8 mouse cellular contexts compared by ENCODE assay signal in the genomic region with DNA sequence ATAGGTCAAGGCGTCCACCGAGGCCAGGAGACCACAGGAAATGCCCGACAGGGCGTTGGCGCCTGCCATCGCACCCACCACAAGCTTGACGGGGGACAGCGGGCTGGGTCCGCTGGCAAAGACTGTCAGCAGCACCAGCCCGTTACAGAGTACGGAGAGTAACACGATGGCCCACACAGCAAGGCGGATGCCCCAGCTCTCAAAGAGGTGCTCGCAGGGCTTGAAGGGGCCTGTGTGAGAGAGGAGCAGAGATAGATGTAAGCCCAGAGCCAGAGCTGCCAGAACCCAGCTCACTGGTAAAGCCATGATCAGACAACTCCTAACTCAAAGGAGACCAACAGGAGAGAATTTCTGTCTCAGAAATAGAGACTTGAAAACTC. TPM values are rescaled to one million over a fixed set of nuclear protein-coding genes. Genes with fewer than 3 reads are reported as not detected.
DNase-seq lines count a peak whose midpoint lies in the region; ATAC-seq and TF ChIP-seq lines count a peak whose summit lies in the region.

No protein-coding gene starts in this region.

- H3K4me1 ChIP-seq in thymus, adult 2 months (replicated peaks; ENCODE audit: control insufficient read depth, insufficient read depth, low read length), result peaks cover 17% of the 10 kb centered on the region
- peaks cover 11% of the 10 kb centered on the region for H3K4me1 ChIP-seq in liver, embryonic 12.5 days
- H3K4me1 ChIP-seq in stomach, postnatal 0 days (replicated peaks; ENCODE audit: control insufficient read depth, insufficient read depth), result no peaks in the 10 kb centered on the region

- no peak overlapping the region for H3K27ac ChIP-seq in gastrocnemius, adult 2 months
- no peak overlapping the region for H3K27ac ChIP-seq in thymus, adult 2 months (ENCODE audit: control insufficient read depth, insufficient read depth, low read length)
- H3K27ac ChIP-seq in liver, embryonic 12.5 days, result no peak overlapping the region
- no peak overlapping the region for H3K27ac ChIP-seq in stomach, postnatal 0 days (replicated peaks)

- peak overlapping the region; percentile 65 for H3K4me3 ChIP-seq in gastrocnemius, adult 2 months
- 0 out of 2 replicates have a peak overlapping the region, but pooled peaks have one; percentile 2 for H3K4me3 ChIP-seq in thymus, adult 2 months (ENCODE audit: control insufficient read depth, insufficient read depth, low read length)
- peak overlapping the region; percentile 50 for H3K4me3 ChIP-seq in liver, embryonic 12.5 days
- H3K4me3 ChIP-seq in stomach, postnatal 0 days (ENCODE audit: low read depth, low read length), result peak overlapping the region; percentile 25

- no peak for DNase-seq in gastrocnemius, adult 2 months
- no peak for DNase-seq in gastrocnemius, adult 8-10 months (ENCODE audit: low spot score in 2 of 2)
- DNase-seq in thymus, adult 2 months, result no peak
- DNase-seq in thymus, postnatal 25 days, result no peak
- no peak for DNase-seq in stomach, postnatal 0 days (ENCODE audit: low spot score)
- DNase-seq in frontal cortex, adult 2 months (ENCODE audit: extremely low spot score in 1 of 2, low spot score in 1 of 2), result no peak
- DNase-seq in retina, postnatal 1 day, result no peak

- H3K27me3 ChIP-seq in thymus, adult 2 months (ENCODE audit: control insufficient read depth, insufficient read depth, low read length), result no peaks in the 10 kb centered on the region; the same call in 1 of the 2 replicates
- H3K27me3 ChIP-seq in liver, embryonic 12.5 days (replicated peaks), result peaks cover 54% of the 10 kb centered on the region
- H3K27me3 ChIP-seq in stomach, postnatal 0 days (ENCODE audit: control insufficient read depth, insufficient read depth, low read length), result no peaks in the 10 kb centered on the region

- TF ChIP-seq CTCF in gastrocnemius, adult 2 months (IDR thresholded peaks at IDR 0.05), result no peak
- TF ChIP-seq CTCF in thymus, adult 2 months (IDR thresholded peaks at IDR 0.05; ENCODE audit: borderline replicate concordance, control insufficient read depth, extremely low read depth, insufficient read depth, low read length, poor library complexity), result no peak
- TF ChIP-seq CTCF in stomach, postnatal 0 days (IDR thresholded peaks at IDR 0.05; ENCODE audit: low read depth), result no peak

- TF ChIP-seq POLR2A in thymus, adult 2 months (IDR thresholded peaks at IDR 0.05; ENCODE audit: control insufficient read depth, extremely low read depth, insufficient read depth, low read length, poor library complexity), result no peak

- H3K9ac ChIP-seq in liver, embryonic 12.5 days, result peak overlapping the region; percentile 42; the same call in 1 of the 2 replicates
- H3K9ac ChIP-seq in stomach, postnatal 0 days (ENCODE audit: low read length), result 0 out of 2 replicates have a peak overlapping the region, but pooled peaks have one; percentile 23

- no peak for ATAC-seq in liver, embryonic 12.5 days
- ATAC-seq in stomach, postnatal 0 days (ENCODE audit: low FRiP score, low TSS enrichment), result no peak

- H3K9me3 ChIP-seq in liver, embryonic 12.5 days (replicated peaks), result no peaks in the 10 kb centered on the region
- no peaks in the 10 kb centered on the region for H3K9me3 ChIP-seq in stomach, postnatal 0 days (ENCODE audit: control insufficient read depth, low read length)

- intact Hi-C loops in gastrocnemius, adult 2 months (cut with DNase I), result no loop called here

- WGBS in thymus, adult 2 months, result 18% methylated on average over 14 of the region's 14 CpGs
- 8% methylated on average over 14 of the region's 14 CpGs for WGBS in liver, embryonic 12.5 days (ENCODE audit: insufficient replicate concordance)
- 14% methylated on average over 14 of the region's 14 CpGs for WGBS in stomach, postnatal 0 days

- no peaks in the 10 kb centered on the region for H3K36me3 ChIP-seq in thymus, adult 2 months (ENCODE audit: control insufficient read depth, insufficient read depth, low read length)
- no peaks in the 10 kb centered on the region for H3K36me3 ChIP-seq in liver, embryonic 12.5 days
- no peaks in the 10 kb centered on the region for H3K36me3 ChIP-seq in stomach, postnatal 0 days (ENCODE audit: control insufficient read depth, insufficient read depth, low read length)

- TF ChIP-seq EP300 in stomach, postnatal 0 days (optimal IDR thresholded peaks at IDR 0.05), result no peak

- H3K4me2 ChIP-seq in liver, embryonic 12.5 days, result peak overlapping the region; percentile 79
- H3K4me2 ChIP-seq in stomach, postnatal 0 days (replicated peaks; ENCODE audit: low read depth), result peak overlapping the region; percentile 61

RNA-seq across cellular contexts. Expression of a gene that starts 25.6 kb away (rescaled TPM):
- total RNA-seq in gastrocnemius, adult 2 months (2021), result 10 to 100 TPM in 1 of 2 experiments, 1 to 10 TPM in 1; 4.3 to 11.4 TPM
- 1 to 10 TPM; 3.6 to 9.1 (median 6.4) TPM for total RNA-seq in gastrocnemius, adult 8-10 months (2022)
- 15.1 and 22.9 TPM in 2 replicates for polyA plus RNA-seq in thymus, adult 2 months (2012; rRNA removed)
- polyA plus RNA-seq in liver, embryonic 12.5 days (2016; fragmentation: Nextera tagmentation; extraction: Ambion mirVana), result 42.6 and 43.9 TPM in 2 replicates
- polyA plus RNA-seq in stomach, postnatal 0 days (2015; fragmentation: Nextera tagmentation; extraction: Ambion mirVana), result 10.5 and 13.4 TPM in 2 replicates
- 2.5 and 3.0 TPM in 2 replicates for polyA plus RNA-seq in frontal cortex, adult 2 months (2012; rRNA removed)

RNA-seq across cellular contexts. Expression of a gene that starts 32.2 kb away (rescaled TPM):
- 100 to 1,000 TPM; 172 to 212 TPM for total RNA-seq in gastrocnemius, adult 2 months (2021)
- total RNA-seq in gastrocnemius, adult 8-10 months (2022), result 100 to 1,000 TPM; 167 to 191 (median 183) TPM
- 15.7 and 16.0 TPM in 2 replicates for polyA plus RNA-seq in thymus, adult 2 months (2012; rRNA removed)
- polyA plus RNA-seq in liver, embryonic 12.5 days (2016; fragmentation: Nextera tagmentation; extraction: Ambion mirVana), result 3.7 and 4.8 TPM in 2 replicates
- 12.5 and 13.3 TPM in 2 replicates for polyA plus RNA-seq in stomach, postnatal 0 days (2015; fragmentation: Nextera tagmentation; extraction: Ambion mirVana)
- polyA plus RNA-seq in frontal cortex, adult 2 months (2012; rRNA removed), result 62.4 and 64.8 TPM in 2 replicates

Comparison
In these comparisons a context has a peak if more than half of its experiments do, and no peak if none do; other contexts are left out.
1. H3K4me3 ChIP-seq: peak in every context shown above with its lines; median percentile 65 in gastrocnemius, adult 2 months; 50 in liver, embryonic 12.5 days; 25 in stomach, postnatal 0 days; 2 in thymus, adult 2 months.